Mouse (Mus musculus): ENCODE measurements around the gene Arhgap9. TPM values are rescaled to one million over a fixed set of nuclear protein-coding genes. Genes with fewer than 3 reads are reported as not detected.

The Arhgap9 gene
- polyA plus RNA-seq, 1 experiment from 2014 or later: 2.6 TPM

Other genes starting within 250 kb of the Arhgap9 start
- gene Agap2, start 246.7 kb upstream of the Arhgap9 start, polyA plus RNA-seq (2016; fragmentation: Nextera tagmentation; extraction: Ambion mirVana): 0.32 and 0.82 TPM in 2 replicates
- 72.9 and 75.7 TPM in 2 replicates for gene Os9, start 200.8 kb upstream of the Arhgap9 start, polyA plus RNA-seq (2016; fragmentation: Nextera tagmentation; extraction: Ambion mirVana)
- gene B4galnt1, start 156.7 kb upstream of the Arhgap9 start, polyA plus RNA-seq (2016; fragmentation: Nextera tagmentation; extraction: Ambion mirVana): 4.6 and 6.2 TPM in 2 replicates
- gene Slc26a10, start 141.3 kb upstream of the Arhgap9 start, polyA plus RNA-seq (2016; fragmentation: Nextera tagmentation; extraction: Ambion mirVana): 1.9 and 3.0 TPM in 2 replicates
- gene Arhgef25, start 131.9 kb upstream of the Arhgap9 start, polyA plus RNA-seq (2016; fragmentation: Nextera tagmentation; extraction: Ambion mirVana): 85.0 and 96.5 TPM in 2 replicates
- 172 and 173 TPM in 2 replicates for gene Dtx3, start 126.2 kb upstream of the Arhgap9 start, polyA plus RNA-seq (2016; fragmentation: Nextera tagmentation; extraction: Ambion mirVana)
- gene Pip4k2c, start 110.4 kb upstream of the Arhgap9 start, polyA plus RNA-seq (2016; fragmentation: Nextera tagmentation; extraction: Ambion mirVana): 29.0 and 30.5 TPM in 2 replicates
- 13.5 and 16.8 TPM in 2 replicates for gene Kif5a, start 58.6 kb upstream of the Arhgap9 start, polyA plus RNA-seq (2016; fragmentation: Nextera tagmentation; extraction: Ambion mirVana)
- gene Dctn2, start 55.6 kb upstream of the Arhgap9 start, polyA plus RNA-seq (2016; fragmentation: Nextera tagmentation; extraction: Ambion mirVana): 199 and 213 TPM in 2 replicates
- 17.2 and 23.3 TPM in 2 replicates for gene Mbd6, start 32.9 kb upstream of the Arhgap9 start, polyA plus RNA-seq (2016; fragmentation: Nextera tagmentation; extraction: Ambion mirVana)
- 138 and 142 TPM in 2 replicates for gene Mars, start 10.2 kb upstream of the Arhgap9 start, polyA plus RNA-seq (2016; fragmentation: Nextera tagmentation; extraction: Ambion mirVana)
- gene Gli1, start 20.0 kb downstream of the Arhgap9 start, polyA plus RNA-seq (2016; fragmentation: Nextera tagmentation; extraction: Ambion mirVana): 15.5 and 16.4 TPM in 2 replicates
- 0.03 TPM in 1 of 2 replicates, not detected in the other for gene Inhbe, start 32.4 kb downstream of the Arhgap9 start, polyA plus RNA-seq (2016; fragmentation: Nextera tagmentation; extraction: Ambion mirVana)
- gene Inhbc, start 48.5 kb downstream of the Arhgap9 start, polyA plus RNA-seq (2016; fragmentation: Nextera tagmentation; extraction: Ambion mirVana): 0.09 TPM in 1 of 2 replicates, not detected in the other
- 44.9 and 53.0 TPM in 2 replicates for gene R3hdm2, start 58.4 kb downstream of the Arhgap9 start, polyA plus RNA-seq (2016; fragmentation: Nextera tagmentation; extraction: Ambion mirVana)
- 5.9 and 7.9 TPM in 2 replicates for gene Stac3, start 179.7 kb downstream of the Arhgap9 start, polyA plus RNA-seq (2016; fragmentation: Nextera tagmentation; extraction: Ambion mirVana)
- gene Ndufa4l2, start 193.0 kb downstream of the Arhgap9 start, polyA plus RNA-seq (2016; fragmentation: Nextera tagmentation; extraction: Ambion mirVana): 2.9 and 3.4 TPM in 2 replicates
- gene Shmt2, start 200.5 kb downstream of the Arhgap9 start, polyA plus RNA-seq (2016; fragmentation: Nextera tagmentation; extraction: Ambion mirVana): 82.4 and 88.2 TPM in 2 replicates
- gene Nxph4, start 212.6 kb downstream of the Arhgap9 start, polyA plus RNA-seq (2016; fragmentation: Nextera tagmentation; extraction: Ambion mirVana): 6.5 and 8.0 TPM in 2 replicates